Mouse (Mus musculus) macrophage (primary cell): ENCODE measurements around the gene Tnfrsf19. TPM values are rescaled to one million over a fixed set of nuclear protein-coding genes. Genes with fewer than 3 reads are reported as not detected.

Experiments
- H3K27ac ChIP-seq: fragments of 350-480 bp; formaldehyde crosslinking; 2 replicates; pipeline ENCODE4 v1.9.0; 2021
- H3K36me3 ChIP-seq: fragments of 350-480 bp; formaldehyde crosslinking; 2 replicates; pipeline ENCODE4 v1.9.0; 2021; ENCODE audit errors: inconsistent target
- H3K4me3 ChIP-seq: fragments of 350-480 bp; formaldehyde crosslinking; 2 replicates; pipeline ENCODE4 v1.9.0; 2021; ENCODE audit errors: inconsistent target
- H3K79me2 ChIP-seq: fragments of 350-480 bp; formaldehyde crosslinking; 2 replicates; pipeline ENCODE4 v1.9.0; 2021; ENCODE audit errors: inconsistent target
- WGBS: methylation state at CpG from one replicate; pipeline ENCODE4 v1.1.7; 2026; ENCODE audit warnings: inconsistent platforms; ENCODE audit not compliant: missing documents; 5-methylcytosine and 5-hydroxymethylcytosine counted together
- polyA plus RNA-seq: library from polyadenylated mRNA; stranded (reverse); fragments of 250-400 nt; gene quantifications from 3 replicates; pipeline ENCODE4 v1.2.4, GENCODE M21; 2018; ENCODE audit warnings: inconsistent platforms
- total RNA-seq, 78 experiments: library from RNA; depleted of rRNA; stranded (reverse); fragments of 250-400 nt; gene quantifications; 1 replicate in 9 of 78; 2 replicates in 24 of 78; 3 replicates in 43 of 78; 4 replicates in 2 of 78; pipeline ENCODE4 v1.2.4; 2018; ENCODE audit warnings: inconsistent platforms in 56 of 78

The Tnfrsf19 gene
- total RNA-seq (2018; cell fraction: chromatin; rRNA removed), result under 1 TPM in 1 of 26 experiments, not detected in 25; 0.22 TPM
- total RNA-seq (2018; cell fraction: cytosol; rRNA removed), result not detected
- not detected for total RNA-seq (2018; cell fraction: nucleus; rRNA removed)
- not detected in 3 replicates for polyA plus RNA-seq

DNA sequence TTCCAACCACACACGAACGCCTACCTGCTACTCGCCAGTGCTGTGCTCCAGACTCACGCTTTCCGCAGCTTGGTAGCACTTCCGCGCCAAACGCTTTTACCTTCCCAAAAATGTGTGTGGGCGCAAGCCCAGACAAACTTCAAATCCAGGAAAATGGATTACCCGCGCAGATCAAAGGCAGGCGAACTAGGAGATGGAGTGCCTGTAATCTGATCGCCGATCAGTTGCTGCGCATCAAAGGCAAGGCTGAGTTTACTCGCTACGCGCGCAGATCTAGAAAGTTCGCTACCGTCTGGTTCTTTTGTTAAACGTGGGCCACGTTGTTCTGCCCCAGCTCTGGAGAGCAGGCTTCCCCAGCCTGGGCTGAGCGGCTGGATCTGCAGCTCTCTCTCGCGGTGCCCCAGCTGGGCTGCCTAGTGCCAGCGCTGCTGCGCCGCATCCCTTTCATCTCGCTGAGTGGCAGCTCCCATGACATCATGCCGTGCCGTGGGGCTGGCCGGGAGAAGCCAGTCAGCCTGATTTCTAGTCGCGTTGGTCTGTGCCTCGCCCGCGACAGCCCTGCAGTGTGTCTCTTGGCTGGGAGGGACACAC, at the start of gene Tnfrsf19:
Gene Tnfrsf19, minus strand, starts transcription at position 400 of the 591 bp plus-strand sequence.
- H3K4me3 ChIP-seq, result no peak within 1 kb of the TSS
- no peak within 1 kb of the TSS for H3K27ac ChIP-seq
- H3K36me3 ChIP-seq, result no peaks in the 10 kb centered on the region
- 1% methylated on average over 38 of the region's 38 CpGs for WGBS
- H3K79me2 ChIP-seq, result no peaks in the 10 kb centered on the region

DNA sequence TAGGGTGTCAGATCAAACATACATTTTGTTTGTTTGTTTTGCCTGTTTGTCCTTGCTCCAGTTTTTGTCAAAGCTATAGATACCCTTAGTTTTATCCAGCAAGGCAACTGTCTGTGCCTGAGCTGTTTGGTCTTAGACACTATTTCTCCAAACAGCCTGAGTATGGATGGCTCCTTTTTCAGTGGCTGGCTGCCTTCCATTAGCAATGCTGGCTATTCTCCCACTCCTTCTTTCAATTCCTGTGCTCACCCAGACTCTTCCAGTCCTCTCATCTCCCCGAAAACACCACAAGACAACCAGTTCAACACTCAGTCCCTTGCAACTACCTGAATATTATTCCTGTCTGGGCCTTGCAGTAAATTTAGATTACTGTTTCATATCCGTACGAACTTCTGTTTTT, 45.8 kb upstream of the Tnfrsf19 start:
- WGBS, result 92% methylated on average over 3 of the region's 3 CpGs
- no peaks in the 10 kb centered on the region for H3K36me3 ChIP-seq
- H3K27ac ChIP-seq, result no peak overlapping the region
- no peak overlapping the region for H3K4me3 ChIP-seq
- H3K79me2 ChIP-seq, result no peaks in the 10 kb centered on the region

- no peak overlapping the region for H3K27ac ChIP-seq
- 87% methylated on average over 5 of the region's 5 CpGs for WGBS
Observed at GRCm38 (mm10) chr14:61090955-61091354, 44.7 kb upstream of the Tnfrsf19 start.

GRCm38 (mm10) chr14:61088187-61088586, 41.9 kb upstream of the Tnfrsf19 start:
- no peak overlapping the region for H3K27ac ChIP-seq
- WGBS, result 83% methylated on average over 8 of the region's 8 CpGs
- no peaks in the 10 kb centered on the region for H3K36me3 ChIP-seq
- H3K4me3 ChIP-seq, result no peak overlapping the region
- no peaks in the 10 kb centered on the region for H3K79me2 ChIP-seq

More at GRCm38 (mm10) chr14:61090955-61091354, 44.7 kb upstream of the Tnfrsf19 start:
- Histone ChIP-seq H3K4me3 (no peak overlapping the region), H3K36me3 (no peaks in the 10 kb centered on the region), H3K79me2 (no peaks in the 10 kb centered on the region)

DNA sequence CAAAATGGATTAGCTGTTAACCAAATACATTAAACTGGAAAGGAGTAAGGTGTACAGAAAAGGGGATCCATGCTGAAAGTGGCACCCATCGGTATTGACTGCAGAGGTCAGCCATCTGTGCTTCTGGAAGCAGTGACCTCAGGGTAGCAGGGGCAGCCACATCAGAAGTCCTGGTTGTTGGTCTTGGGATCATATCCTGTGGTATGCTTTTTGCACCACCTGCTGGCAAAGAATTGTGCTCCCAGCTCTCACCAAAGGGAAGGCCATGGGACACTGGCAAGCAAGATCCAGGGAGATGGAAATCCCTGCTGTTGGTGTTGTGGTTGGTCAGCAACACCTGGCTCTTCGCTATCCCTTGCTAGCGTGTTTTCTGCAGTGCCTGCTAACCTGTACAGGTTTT, 39.0 kb upstream of the Tnfrsf19 start:
- Histone ChIP-seq H3K4me3 (no peak overlapping the region), H3K27ac (no peak overlapping the region), H3K36me3 (no peaks in the 10 kb centered on the region), H3K79me2 (no peaks in the 10 kb centered on the region)
- 83% methylated on average over 3 of the region's 3 CpGs for WGBS

DNA sequence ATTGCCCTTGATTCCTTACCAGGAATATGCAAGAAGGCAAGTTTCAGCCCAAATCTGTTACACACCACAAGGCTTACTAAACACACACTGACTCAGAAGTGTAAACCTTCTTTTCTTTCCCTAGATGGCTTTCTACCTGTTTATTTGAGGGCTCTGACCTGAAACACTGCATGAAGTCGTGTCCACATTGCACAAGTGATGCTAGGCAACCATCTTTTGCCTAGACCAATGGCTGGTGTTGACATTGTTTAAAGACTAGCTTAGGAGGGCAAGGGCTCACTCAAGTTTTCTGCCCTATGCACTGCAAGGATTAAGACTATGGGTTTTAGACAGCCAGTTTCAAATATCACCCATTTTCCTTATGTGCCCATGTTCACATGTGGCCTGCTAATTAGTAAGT, 23.3 kb upstream of the Tnfrsf19 start:
- no peaks in the 10 kb centered on the region for H3K36me3 ChIP-seq
- H3K79me2 ChIP-seq, result no peaks in the 10 kb centered on the region
- no peak overlapping the region for H3K4me3 ChIP-seq
- no peak overlapping the region for H3K27ac ChIP-seq
- WGBS, result 88% methylated on average over 1 of the region's 1 CpGs

DNA sequence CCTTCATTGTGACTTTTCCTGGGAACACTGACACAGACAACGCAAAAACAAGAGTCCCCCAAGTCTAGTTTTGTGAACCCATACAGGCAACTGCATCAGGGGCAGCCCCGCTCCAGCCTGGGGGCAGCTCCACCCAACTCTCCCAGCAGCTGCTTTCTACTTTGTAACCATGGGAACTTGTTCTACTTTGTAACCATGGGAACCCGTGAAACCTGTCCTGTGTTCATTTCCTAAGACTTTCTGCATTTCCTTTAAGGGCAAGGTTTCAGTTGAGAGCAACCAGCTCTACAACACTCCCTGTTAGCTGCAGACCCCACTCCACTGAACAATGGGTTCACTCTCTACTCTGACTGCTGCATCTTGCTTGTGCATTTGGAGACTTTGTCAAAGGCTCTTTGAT, 15.4 kb upstream of the Tnfrsf19 start:
- no peak overlapping the region for H3K4me3 ChIP-seq
- 35% methylated on average over 3 of the region's 3 CpGs for WGBS
- no peaks in the 10 kb centered on the region for H3K36me3 ChIP-seq
- no peaks in the 10 kb centered on the region for H3K79me2 ChIP-seq
- H3K27ac ChIP-seq, result no peak overlapping the region

DNA sequence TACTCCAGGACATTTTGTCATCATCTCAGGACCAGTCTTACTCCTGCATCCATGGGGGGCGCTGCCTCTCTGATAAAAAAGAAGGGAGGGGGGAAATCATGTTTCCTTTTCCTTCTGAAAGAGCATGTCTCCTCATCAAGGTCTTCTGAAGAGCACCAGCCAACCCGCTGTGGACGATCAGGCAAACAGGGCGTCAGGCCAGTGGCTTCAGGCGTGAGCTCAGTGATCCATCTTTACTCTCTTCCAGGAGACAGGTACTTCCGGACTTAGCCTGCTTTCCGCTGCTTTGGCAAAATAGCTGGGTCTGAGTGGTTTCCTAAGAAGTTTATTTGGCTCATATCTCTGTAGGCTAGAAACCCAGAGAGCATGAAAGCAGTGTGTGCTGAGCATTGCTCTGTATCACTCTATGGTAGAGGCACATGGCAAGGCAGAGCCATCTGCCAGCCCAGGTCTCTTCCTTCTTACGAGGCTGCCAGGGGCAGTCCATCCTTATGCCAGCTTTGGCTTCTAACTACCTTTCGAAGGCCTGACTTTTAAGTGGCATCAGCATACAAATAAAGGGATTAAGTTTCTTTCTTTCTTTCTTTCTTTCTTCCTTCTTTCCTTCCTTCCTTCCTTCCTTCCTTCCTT, 13.1 kb upstream of the Tnfrsf19 start:
- WGBS, result 86% methylated on average over 9 of the region's 9 CpGs
- Histone ChIP-seq H3K36me3 (no peaks in the 10 kb centered on the region), H3K79me2 (no peaks in the 10 kb centered on the region), H3K27ac (no peak overlapping the region), H3K4me3 (no peak overlapping the region)

- Histone ChIP-seq H3K36me3 (no peaks in the 10 kb centered on the region), H3K79me2 (no peaks in the 10 kb centered on the region), H3K4me3 (no peak overlapping the region), H3K27ac (no peak overlapping the region)
- WGBS, result 13% methylated on average over 10 of the region's 11 CpGs
Observed at GRCm38 (mm10) chr14:61056962-61057361, 10.7 kb upstream of the Tnfrsf19 start.

DNA sequence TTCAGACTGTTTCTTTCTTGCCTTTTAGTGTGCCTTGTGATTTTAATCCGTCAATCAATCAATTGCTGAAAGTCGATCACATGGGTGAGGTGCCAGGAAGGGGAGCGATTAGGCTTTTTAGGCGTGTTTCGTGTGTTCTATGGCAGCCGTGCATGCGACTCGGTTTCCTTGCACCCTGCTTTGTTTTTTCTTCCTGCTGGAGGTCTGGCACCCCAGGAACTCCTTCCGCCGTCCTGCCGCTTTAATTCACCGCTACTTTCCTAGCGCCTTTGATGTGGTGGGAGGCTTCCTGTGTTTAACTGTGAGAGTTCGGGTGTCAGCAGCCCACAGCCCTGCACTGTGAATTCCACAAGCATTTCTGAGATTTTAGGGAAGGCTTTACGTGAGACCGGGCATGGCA, 10.2 kb upstream of the Tnfrsf19 start:
- H3K4me3 ChIP-seq, result no peak overlapping the region
- WGBS, result 3% methylated on average over 16 of the region's 16 CpGs
- no peak overlapping the region for H3K27ac ChIP-seq
- no peaks in the 10 kb centered on the region for H3K36me3 ChIP-seq
- no peaks in the 10 kb centered on the region for H3K79me2 ChIP-seq

GRCm38 (mm10) chr14:61055864-61056263, 9.6 kb upstream of the Tnfrsf19 start:
- 83% methylated on average over 1 of the region's 1 CpGs for WGBS
- H3K4me3 ChIP-seq, result no peak overlapping the region
- H3K27ac ChIP-seq, result no peak overlapping the region
- H3K79me2 ChIP-seq, result no peaks in the 10 kb centered on the region
- H3K36me3 ChIP-seq, result no peaks in the 10 kb centered on the region

DNA sequence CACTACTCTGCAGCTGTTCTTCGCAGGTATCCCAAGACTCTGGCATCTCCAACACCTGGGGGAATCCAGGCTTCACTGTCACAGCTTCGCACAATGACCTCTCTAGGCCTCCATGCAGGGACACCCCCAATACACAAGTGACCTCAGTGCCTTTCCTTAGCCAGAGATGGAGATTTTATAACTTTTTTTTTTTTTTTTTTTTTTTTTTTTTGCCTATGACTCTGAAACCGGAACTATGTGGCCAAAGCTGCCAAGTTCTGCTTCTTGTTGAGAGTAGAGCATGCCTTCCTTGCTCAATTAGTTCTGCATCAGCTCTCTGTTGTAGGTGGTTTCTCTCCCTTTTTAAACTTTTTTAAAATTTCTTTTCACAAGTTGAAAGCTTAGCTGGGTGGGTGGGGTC, 5.9 kb upstream of the Tnfrsf19 start:
- Histone ChIP-seq H3K4me3 (no peak overlapping the region), H3K79me2 (no peaks in the 10 kb centered on the region), H3K27ac (no peak overlapping the region), H3K36me3 (no peaks in the 10 kb centered on the region)
- WGBS, result 58% methylated on average over 3 of the region's 3 CpGs

GRCm38 (mm10) chr14:61045446-61046090, 722 bp downstream of the Tnfrsf19 start:
- 9% methylated on average over 19 of the region's 19 CpGs for WGBS
- Histone ChIP-seq H3K4me3 (no peak overlapping the region), H3K27ac (no peak overlapping the region), H3K79me2 (no peaks in the 10 kb centered on the region), H3K36me3 (no peaks in the 10 kb centered on the region)

DNA sequence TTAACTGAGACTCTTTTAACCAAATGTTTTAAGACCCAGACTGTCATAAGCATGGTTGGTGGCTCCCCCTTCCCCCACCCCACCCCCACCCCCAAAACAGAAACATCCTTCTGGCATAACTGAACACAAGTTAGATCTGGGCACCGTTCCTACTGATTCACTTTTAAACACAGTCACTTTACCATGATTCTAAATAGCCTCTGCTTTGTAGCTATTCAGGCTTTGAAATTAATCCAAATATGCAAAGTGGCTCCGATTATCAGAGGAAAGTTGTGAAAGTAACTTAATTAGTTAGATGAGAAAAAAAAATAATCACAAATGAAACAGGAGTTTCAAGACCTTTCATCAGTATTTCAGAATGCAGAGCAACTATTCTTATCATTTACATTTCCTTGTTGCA, 2.0 kb downstream of the Tnfrsf19 start:
- 82% methylated on average over 1 of the region's 2 CpGs for WGBS
- no peaks in the 10 kb centered on the region for H3K79me2 ChIP-seq
- H3K36me3 ChIP-seq, result no peaks in the 10 kb centered on the region
- H3K27ac ChIP-seq, result no peak overlapping the region
- H3K4me3 ChIP-seq, result no peak overlapping the region
